Mouse (Mus musculus) right cerebral cortex, postnatal 14 days (tissue): Measurements from ENCODE around the gene Zranb1.

Experiments used
- DNase-seq: peaks from one replicate; pipeline ENCODE4 v3.0.0; 2022

The Zranb1 gene

DNA sequence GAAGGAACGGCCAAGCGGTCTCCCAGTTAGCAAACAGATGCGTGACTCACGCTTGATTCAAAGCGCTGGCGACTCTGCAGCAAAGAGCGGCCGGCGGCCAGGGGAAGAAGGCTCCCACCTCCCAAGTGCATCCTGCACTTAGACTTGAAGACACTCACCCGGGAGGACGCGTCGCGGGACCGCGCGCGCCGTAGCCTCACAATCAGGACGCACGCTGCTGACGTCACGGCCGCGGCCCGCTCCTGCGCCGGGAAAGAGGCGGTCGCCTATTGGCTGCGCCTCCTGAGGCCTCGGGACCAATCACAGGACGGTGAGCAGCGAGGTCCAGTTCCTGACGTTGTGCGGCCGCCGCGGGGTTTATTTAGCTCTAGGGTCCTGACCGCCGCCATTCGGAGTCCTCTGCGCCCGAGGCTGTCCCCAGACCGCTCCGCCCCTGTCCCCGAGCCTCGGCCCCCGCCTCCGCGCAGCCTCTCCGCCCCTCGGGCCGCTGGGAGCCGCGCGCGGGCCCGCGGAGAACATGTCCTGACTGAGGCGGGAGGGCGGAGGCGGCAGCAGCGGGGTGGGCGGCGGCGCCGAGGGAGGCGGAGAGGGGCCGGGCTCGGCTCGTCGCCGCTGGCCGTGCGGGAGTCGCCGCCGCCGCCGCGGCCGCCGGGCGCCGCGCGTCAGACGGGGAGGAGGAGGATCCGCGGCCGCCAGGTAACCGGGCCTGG, at the start of gene Zranb1:
Zranb1 (plus strand) TSS at position 293 of the 710 bp plus-strand sequence.
- DNase-seq, result peak; percentile 99

DNA sequence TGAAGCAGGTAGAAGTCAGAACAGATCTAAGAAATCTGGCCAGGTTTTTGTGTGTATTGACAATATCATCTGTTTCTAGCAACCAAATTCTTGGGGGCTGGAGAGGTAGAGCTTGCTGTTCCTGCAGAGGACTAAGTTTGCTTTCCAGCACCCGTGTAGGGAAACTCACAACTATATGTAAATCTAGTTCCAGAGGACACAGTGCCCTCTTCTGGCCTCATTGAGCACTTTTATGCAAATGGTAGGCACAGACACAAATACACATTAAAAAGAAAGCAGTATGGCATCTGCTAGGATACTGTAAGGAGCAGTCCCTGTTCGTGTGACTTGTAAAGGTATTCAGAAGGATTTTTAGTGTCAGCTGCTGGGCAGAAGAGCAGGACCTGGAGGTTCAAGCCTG, 48.6 kb upstream of the Zranb1 start:
- DNase-seq, result no peak

- peak; percentile 17 for DNase-seq
Observed at GRCm38 (mm10) chr7:132884031-132884430, 46.9 kb upstream of the Zranb1 start.

GRCm38 (mm10) chr7:132887019-132887804, 43.7 kb upstream of the Zranb1 start:
- no peak for DNase-seq

DNA sequence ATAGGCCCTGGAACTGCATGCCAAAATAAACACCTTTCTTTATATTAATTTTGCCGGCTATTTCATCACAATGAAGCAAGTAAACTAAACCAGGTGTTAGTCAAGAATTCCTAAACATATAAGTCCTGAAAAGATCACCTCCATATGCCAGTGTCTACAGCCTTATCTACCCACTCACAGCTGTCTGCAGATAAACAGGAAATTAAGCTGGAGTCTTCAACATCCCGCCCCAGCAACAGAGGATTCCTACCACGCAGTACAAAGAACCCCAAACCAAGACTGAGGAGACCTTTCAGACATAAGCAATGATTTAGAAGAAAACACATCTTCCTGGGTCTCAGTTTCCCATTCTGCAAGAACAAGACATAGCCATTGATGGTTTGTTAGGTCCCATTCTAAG, 42.9 kb upstream of the Zranb1 start:
- no peak for DNase-seq

- no peak for DNase-seq
Observed at GRCm38 (mm10) chr7:132888518-132889249, 42.3 kb upstream of the Zranb1 start.

DNA sequence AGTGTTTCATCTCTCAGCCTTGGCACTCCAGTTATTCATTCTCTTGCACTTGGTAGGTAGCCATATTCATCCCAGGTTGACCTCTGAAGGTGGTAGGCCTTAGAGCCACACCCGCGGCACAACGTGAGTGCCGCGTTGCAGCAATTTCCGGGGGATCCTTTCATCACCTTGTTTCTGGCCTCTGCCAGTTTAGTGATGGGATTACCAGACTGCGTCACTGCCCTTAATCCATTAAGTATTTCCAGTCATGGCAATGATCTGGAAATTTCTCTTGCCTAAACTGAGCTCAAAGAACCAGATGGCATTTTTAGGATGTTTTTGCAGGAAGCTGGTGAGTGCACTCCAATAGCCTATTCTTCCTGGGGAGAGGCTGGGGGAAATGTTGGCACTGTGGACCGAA, 41.3 kb upstream of the Zranb1 start:
- no peak for DNase-seq

DNA sequence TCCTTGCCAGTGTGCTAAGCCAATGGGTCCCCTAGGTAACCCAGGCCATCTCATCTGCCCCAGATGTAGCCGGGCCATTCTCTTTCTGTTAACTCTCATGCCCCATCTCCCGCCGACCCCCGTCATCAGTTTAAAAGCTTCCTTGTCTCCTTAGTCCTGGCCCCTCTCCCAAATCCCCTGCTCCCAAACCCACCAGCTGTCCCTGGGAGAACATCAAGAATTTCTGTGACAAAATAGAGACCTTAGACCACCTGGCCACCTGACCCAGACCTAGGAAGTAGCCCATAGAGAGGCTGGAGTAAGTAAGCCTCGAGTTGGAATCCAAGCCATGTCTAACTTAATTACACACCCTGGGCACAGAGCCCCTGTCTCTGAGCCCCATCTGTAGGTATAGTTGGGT, 40.7 kb upstream of the Zranb1 start:
- no peak for DNase-seq

DNA sequence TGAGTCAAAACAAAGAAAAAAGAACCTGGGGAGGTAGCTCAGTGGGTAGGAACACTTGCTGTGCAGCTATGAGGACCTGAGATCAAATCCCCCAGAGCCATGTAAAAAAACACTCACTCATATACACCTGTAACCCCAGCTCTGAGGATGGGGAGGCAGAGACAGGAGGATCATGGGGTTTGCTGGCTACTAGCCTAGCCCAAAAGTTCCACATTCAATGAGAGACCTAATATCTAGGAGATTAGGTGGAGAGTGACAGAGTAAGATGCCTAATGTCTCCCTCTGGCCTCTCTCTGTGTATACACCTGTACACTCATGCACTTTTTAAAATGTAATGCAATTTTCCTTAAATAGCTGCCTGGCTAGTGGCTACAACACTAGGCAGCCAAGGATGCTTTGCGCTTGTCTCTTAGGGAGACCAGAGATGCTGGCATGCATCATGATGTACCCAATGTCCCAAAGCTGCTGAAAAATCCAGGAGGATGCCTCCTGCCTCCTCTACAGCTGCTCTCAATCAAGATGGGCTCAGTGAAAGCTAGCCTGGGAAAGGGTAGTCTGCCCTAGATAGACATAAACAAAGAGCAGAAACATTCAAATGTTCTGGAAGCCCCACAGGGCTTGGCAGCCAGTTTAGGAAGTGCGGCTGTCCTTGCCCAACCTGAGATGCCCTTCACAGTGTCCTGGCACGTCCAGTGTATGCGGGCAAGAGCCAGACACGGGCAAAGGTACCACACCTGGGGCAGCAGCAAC, 39.2 kb upstream of the Zranb1 start:
- DNase-seq, result no peak

- no peak for DNase-seq
Observed at GRCm38 (mm10) chr7:132892311-132892661, 38.7 kb upstream of the Zranb1 start.

- no peak for DNase-seq
Observed at GRCm38 (mm10) chr7:132892806-132893205, 38.1 kb upstream of the Zranb1 start.

GRCm38 (mm10) chr7:132893336-132893735, 37.6 kb upstream of the Zranb1 start:
- no peak for DNase-seq

- DNase-seq, result no peak
Observed at GRCm38 (mm10) chr7:132894841-132895555, 35.9 kb upstream of the Zranb1 start.

DNA sequence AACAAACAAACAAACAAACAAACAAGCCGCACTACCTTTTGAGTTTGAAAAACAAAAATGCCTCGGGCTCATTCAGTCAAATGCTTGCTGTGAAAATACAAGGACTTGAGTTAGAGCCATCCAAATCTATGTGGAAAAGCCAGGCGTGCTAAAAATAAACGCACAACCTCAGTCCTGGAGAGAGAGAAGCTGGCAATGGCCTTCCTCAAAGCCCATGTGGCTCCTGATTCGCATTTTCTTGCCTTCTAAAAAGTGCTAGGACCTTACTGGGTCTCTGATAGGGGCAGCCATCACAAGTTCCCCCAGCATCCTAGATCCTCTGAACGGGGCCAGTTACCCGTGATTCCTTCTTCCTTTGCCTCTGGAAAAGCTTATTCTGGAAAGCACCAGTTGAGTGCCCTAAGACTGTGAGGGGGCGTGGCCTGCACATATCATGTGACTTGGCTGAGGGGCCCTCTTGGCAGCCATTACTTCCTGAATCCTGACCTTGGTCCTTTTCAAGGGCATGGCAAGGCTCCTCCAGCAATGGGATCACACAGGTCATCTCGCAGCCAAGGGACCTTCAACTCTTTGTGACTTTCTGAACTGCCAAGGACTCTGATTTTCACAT, 34.6 kb upstream of the Zranb1 start:
- no peak for DNase-seq

DNA sequence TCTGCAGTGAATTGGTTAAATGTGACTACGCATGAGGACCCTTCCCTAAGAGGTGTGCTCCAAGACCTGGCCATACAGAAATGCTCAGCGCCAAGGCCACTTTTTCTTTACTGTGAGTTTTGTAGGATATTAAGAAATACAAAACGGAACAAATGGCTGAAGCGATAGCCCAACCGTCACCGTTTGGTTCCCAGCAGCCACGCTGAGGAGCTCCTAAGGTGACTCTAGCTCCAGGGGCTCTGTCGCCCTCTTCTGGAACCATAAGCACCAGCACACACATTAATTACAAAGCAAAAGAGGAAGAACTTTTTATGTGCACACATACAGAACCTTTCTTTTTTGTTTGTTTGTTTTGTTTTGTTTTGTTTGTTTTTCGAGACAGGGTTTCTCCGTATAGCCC, 33.7 kb upstream of the Zranb1 start:
- DNase-seq, result no peak

DNA sequence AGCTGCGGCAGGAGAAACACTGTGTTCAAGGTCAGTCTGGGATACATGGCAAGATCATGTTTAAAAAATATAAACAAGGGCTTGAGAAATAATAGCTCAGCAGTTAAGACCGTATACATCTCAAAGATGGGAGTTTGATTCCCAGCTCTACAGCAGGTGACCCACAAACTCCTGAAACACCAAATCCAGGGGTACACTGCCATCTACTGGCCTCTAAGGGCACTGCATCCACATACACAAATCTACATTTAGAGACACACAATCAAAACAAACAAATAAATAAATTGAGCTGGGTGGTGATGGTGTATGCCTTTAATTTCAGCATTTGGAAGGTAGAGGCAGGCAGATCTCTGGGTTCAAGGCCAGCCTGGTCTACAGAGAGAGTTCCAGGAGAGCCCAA, 32.7 kb upstream of the Zranb1 start:
- DNase-seq, result no peak

- no peak for DNase-seq
Observed at GRCm38 (mm10) chr7:132900826-132901531, 30.0 kb upstream of the Zranb1 start.

- no peak for DNase-seq
Observed at GRCm38 (mm10) chr7:132903796-132904195, 27.1 kb upstream of the Zranb1 start.

GRCm38 (mm10) chr7:132921971-132922370, 9.0 kb upstream of the Zranb1 start:
- no peak for DNase-seq

GRCm38 (mm10) chr7:132925227-132925626, 5.7 kb upstream of the Zranb1 start:
- no peak for DNase-seq

DNA sequence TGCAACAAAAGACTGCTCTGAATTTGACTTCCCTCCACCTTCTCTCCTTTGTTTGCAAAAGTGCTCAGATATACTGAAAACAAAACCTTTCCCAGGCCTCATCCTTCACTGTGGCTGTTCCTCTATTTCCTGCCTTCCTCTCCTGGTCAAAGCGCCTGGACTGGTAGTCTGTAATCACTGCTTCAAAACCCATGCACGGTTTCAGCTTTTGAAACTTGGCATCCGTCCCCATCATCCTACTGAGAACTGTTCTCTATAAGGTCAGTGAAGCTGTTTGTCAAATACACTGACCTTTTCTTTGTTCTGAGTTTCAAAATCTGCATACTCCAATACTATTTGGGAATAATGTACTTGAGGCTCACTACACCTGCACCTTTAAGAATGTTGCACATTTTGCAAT, 3.7 kb upstream of the Zranb1 start:
- no peak for DNase-seq
